Mouse (Mus musculus): Measurements from ENCODE around the gene Kif3a. TPM values are rescaled to one million over a fixed set of nuclear protein-coding genes. Genes with fewer than 3 reads are reported as not detected.

Gene Kif3a
- polyA plus RNA-seq, 1 experiment from 2014 or later = 27.4 TPM

DNA sequence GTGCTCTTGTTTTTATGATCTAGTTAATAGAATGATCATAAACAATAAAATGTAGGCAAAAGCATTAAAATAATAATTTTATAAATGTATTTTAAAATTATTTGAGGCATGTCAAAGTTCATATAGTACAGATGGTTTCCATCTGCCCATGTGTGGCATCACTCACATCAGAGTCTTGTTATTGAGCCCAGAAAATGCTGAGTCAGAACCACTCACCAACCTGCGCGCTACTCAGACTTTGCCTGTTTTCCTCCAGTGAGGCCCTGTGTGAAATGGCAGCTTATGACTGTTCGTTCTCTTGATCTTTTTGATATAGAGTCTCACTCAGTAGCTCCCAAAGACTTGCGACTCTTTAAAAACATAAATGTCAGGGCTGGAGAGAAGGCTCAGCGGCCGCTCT lies 18.3 kb downstream of the Kif3a start:
- no peak overlapping the region for H3K9ac ChIP-seq (ENCODE audit: low read depth, low read length)
- H3K4me3 ChIP-seq (ENCODE audit: low read depth, low read length) = no peak overlapping the region
- DNase-seq (ENCODE audit: low spot score) (no peak), ATAC-seq (replicated peaks; ENCODE audit: low FRiP score) (no peak)
- H3K4me1 ChIP-seq (replicated peaks; ENCODE audit: control insufficient read depth, insufficient read depth, low read length) = no peaks in the 10 kb centered on the region
- no peak overlapping the region for H3K4me2 ChIP-seq
- no peak overlapping the region for H3K27ac ChIP-seq (ENCODE audit: low read depth, low read length)
- H3K36me3 ChIP-seq (ENCODE audit: control insufficient read depth, insufficient read depth, low read length) = peaks cover 9% of the 10 kb centered on the region
- 88% methylated on average over 6 of the region's 6 CpGs for WGBS
- H3K9me3 ChIP-seq (ENCODE audit: control insufficient read depth, low read length) = no peaks in the 10 kb centered on the region
- H3K27me3 ChIP-seq (replicated peaks; ENCODE audit: control insufficient read depth, insufficient read depth, low read length) = no peaks in the 10 kb centered on the region

DNA sequence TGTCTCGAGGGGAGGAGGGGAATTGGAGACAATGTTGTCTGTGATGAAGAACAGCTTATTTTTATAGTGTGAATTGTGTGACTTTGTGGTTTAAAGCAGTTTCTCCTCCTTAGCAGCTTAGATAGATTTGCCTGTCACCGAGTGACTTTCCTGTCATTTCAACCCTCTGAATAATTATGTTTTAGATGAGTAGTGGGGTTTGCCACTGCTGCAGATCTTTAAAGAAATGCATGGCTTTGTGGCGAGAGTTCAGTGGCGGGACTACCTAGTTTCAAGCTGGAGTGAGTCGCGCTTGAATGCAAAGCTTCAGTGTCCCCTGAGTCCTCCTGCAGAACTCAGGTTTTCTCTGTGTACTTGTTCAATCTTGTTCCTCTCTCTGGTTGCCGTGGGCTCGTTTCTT lies 21.1 kb downstream of the Kif3a start:
- 88% methylated on average over 8 of the region's 8 CpGs for WGBS
- Histone ChIP-seq H3K36me3 (ENCODE audit: control insufficient read depth, insufficient read depth, low read length) (peaks cover 7% of the 10 kb centered on the region), H3K9me3 (ENCODE audit: control insufficient read depth, low read length) (no peaks in the 10 kb centered on the region), H3K4me3 (ENCODE audit: low read depth, low read length) (no peak overlapping the region), H3K4me1 (replicated peaks; ENCODE audit: control insufficient read depth, insufficient read depth, low read length) (no peaks in the 10 kb centered on the region), H3K9ac (ENCODE audit: low read depth, low read length) (no peak overlapping the region), H3K27ac (ENCODE audit: low read depth, low read length) (no peak overlapping the region), H3K27me3 (replicated peaks; ENCODE audit: control insufficient read depth, insufficient read depth, low read length) (no peaks in the 10 kb centered on the region), H3K4me2 (no peak overlapping the region)
- ATAC-seq (replicated peaks; ENCODE audit: low FRiP score) (no peak), DNase-seq (ENCODE audit: low spot score) (no peak)

GRCm38 (mm10) chr11:53590368-53590768 lies 23.2 kb downstream of the Kif3a start:
- DNase-seq (ENCODE audit: low spot score) (peak; percentile 69), ATAC-seq (replicated peaks; ENCODE audit: low FRiP score) (peak; percentile 62; the same call in 1 of the 2 replicates)
- H3K4me2 ChIP-seq = peak overlapping the region; percentile 58
- no peak overlapping the region for H3K9ac ChIP-seq (ENCODE audit: low read depth, low read length)
- H3K9me3 ChIP-seq (ENCODE audit: control insufficient read depth, low read length) = no peaks in the 10 kb centered on the region
- H3K4me1 ChIP-seq (replicated peaks; ENCODE audit: control insufficient read depth, insufficient read depth, low read length) = no peaks in the 10 kb centered on the region
- H3K36me3 ChIP-seq (ENCODE audit: control insufficient read depth, insufficient read depth, low read length) = peaks cover 9% of the 10 kb centered on the region; the same call in 1 of the 2 replicates
- no peaks in the 10 kb centered on the region for H3K27me3 ChIP-seq (replicated peaks; ENCODE audit: control insufficient read depth, insufficient read depth, low read length)
- H3K4me3 ChIP-seq (ENCODE audit: low read depth, low read length) = no peak overlapping the region
- no peak overlapping the region for H3K27ac ChIP-seq (ENCODE audit: low read depth, low read length)
- 27% methylated on average over 15 of the region's 15 CpGs for whole genome bisulfite sequencing

GRCm38 (mm10) chr11:53591116-53591515 lies 23.9 kb downstream of the Kif3a start:
- Histone ChIP-seq H3K36me3 (ENCODE audit: control insufficient read depth, insufficient read depth, low read length) (peaks cover 9% of the 10 kb centered on the region; the same call in 1 of the 2 replicates), H3K9ac (ENCODE audit: low read depth, low read length) (no peak overlapping the region), H3K4me2 (no peak overlapping the region), H3K27me3 (replicated peaks; ENCODE audit: control insufficient read depth, insufficient read depth, low read length) (no peaks in the 10 kb centered on the region), H3K4me1 (replicated peaks; ENCODE audit: control insufficient read depth, insufficient read depth, low read length) (no peaks in the 10 kb centered on the region), H3K9me3 (ENCODE audit: control insufficient read depth, low read length) (no peaks in the 10 kb centered on the region), H3K27ac (ENCODE audit: low read depth, low read length) (no peak overlapping the region), H3K4me3 (ENCODE audit: low read depth, low read length) (no peak overlapping the region)
- ATAC-seq (replicated peaks; ENCODE audit: low FRiP score) = no peak
- no peak for DNase-seq (ENCODE audit: low spot score)
- 86% methylated on average over 5 of the region's 5 CpGs for WGBS

GRCm38 (mm10) chr11:53604983-53605382 lies 37.8 kb downstream of the Kif3a start:
- Histone ChIP-seq H3K4me2 (no peak overlapping the region; the same call in 1 of the 2 replicates), H3K4me3 (ENCODE audit: low read depth, low read length) (no peak overlapping the region), H3K27me3 (replicated peaks; ENCODE audit: control insufficient read depth, insufficient read depth, low read length) (no peaks in the 10 kb centered on the region), H3K36me3 (ENCODE audit: control insufficient read depth, insufficient read depth, low read length) (no peaks in the 10 kb centered on the region), H3K27ac (ENCODE audit: low read depth, low read length) (no peak overlapping the region), H3K4me1 (replicated peaks; ENCODE audit: control insufficient read depth, insufficient read depth, low read length) (peaks cover 24% of the 10 kb centered on the region), H3K9me3 (ENCODE audit: control insufficient read depth, low read length) (no peaks in the 10 kb centered on the region), H3K9ac (ENCODE audit: low read depth, low read length) (no peak overlapping the region)
- WGBS = 93% methylated on average over 3 of the region's 3 CpGs
- ATAC-seq (replicated peaks; ENCODE audit: low FRiP score) (no peak), DNase-seq (ENCODE audit: low spot score) (no peak)

- Histone ChIP-seq H3K36me3 (ENCODE audit: control insufficient read depth, insufficient read depth, low read length) (no peaks in the 10 kb centered on the region), H3K9ac (ENCODE audit: low read depth, low read length) (no peak overlapping the region), H3K4me1 (replicated peaks; ENCODE audit: control insufficient read depth, insufficient read depth, low read length) (peaks cover 24% of the 10 kb centered on the region), H3K27me3 (replicated peaks; ENCODE audit: control insufficient read depth, insufficient read depth, low read length) (no peaks in the 10 kb centered on the region), H3K4me2 (peak overlapping the region; percentile 41), H3K4me3 (ENCODE audit: low read depth, low read length) (no peak overlapping the region), H3K9me3 (ENCODE audit: control insufficient read depth, low read length) (no peaks in the 10 kb centered on the region), H3K27ac (ENCODE audit: low read depth, low read length) (no peak overlapping the region)
- DNase-seq (ENCODE audit: low spot score) (no peak), ATAC-seq (replicated peaks; ENCODE audit: low FRiP score) (peak; percentile 50; the same call in 1 of the 2 replicates)
- WGBS = 3% methylated on average over 12 of the region's 12 CpGs
These were observed 38.4 kb downstream of the Kif3a start for GRCm38 (mm10) chr11:53605609-53606008.

DNA sequence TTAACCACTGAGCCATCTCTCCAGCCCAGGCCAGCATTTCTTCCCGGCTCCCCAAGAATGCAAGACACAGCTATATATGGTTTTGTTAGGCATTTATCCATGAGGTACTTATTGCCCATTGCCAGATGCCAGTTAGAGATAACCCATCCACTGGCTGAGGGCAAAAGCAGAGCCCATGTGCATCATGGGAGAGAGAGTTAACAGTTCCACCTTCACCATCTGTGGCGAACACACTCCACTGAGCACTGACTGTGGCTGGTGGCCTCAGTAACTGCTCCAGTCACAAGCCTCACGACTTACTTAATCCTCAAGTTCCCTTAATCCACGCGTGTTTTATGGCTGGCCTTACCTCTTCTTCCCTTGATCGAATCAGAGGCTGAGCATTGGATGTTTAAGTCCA lies 42.1 kb downstream of the Kif3a start:
- ATAC-seq (replicated peaks; ENCODE audit: low FRiP score) (peak; percentile 74), DNase-seq (ENCODE audit: low spot score) (no peak)
- no peak overlapping the region for H3K4me2 ChIP-seq
- no peaks in the 10 kb centered on the region for H3K36me3 ChIP-seq (ENCODE audit: control insufficient read depth, insufficient read depth, low read length)
- H3K27me3 ChIP-seq (replicated peaks; ENCODE audit: control insufficient read depth, insufficient read depth, low read length) = no peaks in the 10 kb centered on the region
- H3K9me3 ChIP-seq (ENCODE audit: control insufficient read depth, low read length) = no peaks in the 10 kb centered on the region
- H3K4me3 ChIP-seq (ENCODE audit: low read depth, low read length) = no peak overlapping the region
- H3K9ac ChIP-seq (ENCODE audit: low read depth, low read length) = no peak overlapping the region
- 59% methylated on average over 6 of the region's 6 CpGs for WGBS
- peaks cover 25% of the 10 kb centered on the region for H3K4me1 ChIP-seq (replicated peaks; ENCODE audit: control insufficient read depth, insufficient read depth, low read length)
- no peak overlapping the region for H3K27ac ChIP-seq (ENCODE audit: low read depth, low read length)

DNA sequence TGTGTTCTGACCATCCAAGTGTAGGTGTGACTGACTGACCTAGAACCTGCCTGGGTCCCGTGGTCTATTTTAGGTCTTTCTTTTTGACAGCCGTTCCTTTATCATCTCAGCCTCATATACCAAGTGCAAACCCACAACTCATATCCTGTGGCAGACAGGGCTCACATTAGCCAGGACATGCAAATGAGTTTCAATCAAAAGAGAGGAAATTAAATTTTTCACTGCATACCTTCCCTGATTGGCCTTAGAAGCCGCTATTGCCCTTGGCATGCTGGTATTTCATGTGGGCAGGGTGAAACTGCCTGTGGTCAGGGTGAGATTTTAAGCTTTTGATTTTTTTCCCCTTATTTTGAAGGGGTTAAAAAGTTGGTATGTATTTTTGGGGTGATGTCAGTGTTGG lies 42.5 kb downstream of the Kif3a start:
- no peak overlapping the region for H3K4me2 ChIP-seq
- H3K9ac ChIP-seq (ENCODE audit: low read depth, low read length) = no peak overlapping the region
- no peak overlapping the region for H3K27ac ChIP-seq (ENCODE audit: low read depth, low read length)
- H3K4me3 ChIP-seq (ENCODE audit: low read depth, low read length) = no peak overlapping the region
- H3K4me1 ChIP-seq (replicated peaks; ENCODE audit: control insufficient read depth, insufficient read depth, low read length) = peaks cover 26% of the 10 kb centered on the region
- no peaks in the 10 kb centered on the region for H3K9me3 ChIP-seq (ENCODE audit: control insufficient read depth, low read length)
- no peaks in the 10 kb centered on the region for H3K27me3 ChIP-seq (replicated peaks; ENCODE audit: control insufficient read depth, insufficient read depth, low read length)
- no peaks in the 10 kb centered on the region for H3K36me3 ChIP-seq (ENCODE audit: control insufficient read depth, insufficient read depth, low read length)
- DNase-seq (ENCODE audit: low spot score) (no peak), ATAC-seq (replicated peaks; ENCODE audit: low FRiP score) (no peak)
- WGBS = 63% methylated on average over 3 of the region's 3 CpGs

- Histone ChIP-seq H3K36me3 (ENCODE audit: control insufficient read depth, insufficient read depth, low read length) (no peaks in the 10 kb centered on the region), H3K9ac (ENCODE audit: low read depth, low read length) (peak overlapping the region; percentile 48), H3K4me3 (ENCODE audit: low read depth, low read length) (0 out of 2 replicates have a peak overlapping the region, but pooled peaks have one; percentile 7), H3K9me3 (ENCODE audit: control insufficient read depth, low read length) (no peaks in the 10 kb centered on the region), H3K27me3 (replicated peaks; ENCODE audit: control insufficient read depth, insufficient read depth, low read length) (no peaks in the 10 kb centered on the region), H3K27ac (ENCODE audit: low read depth, low read length) (peak overlapping the region; percentile 64), H3K4me2 (peak overlapping the region; percentile 54), H3K4me1 (replicated peaks; ENCODE audit: control insufficient read depth, insufficient read depth, low read length) (peaks cover 43% of the 10 kb centered on the region)
- peak; percentile 66; the same call in 1 of the 2 replicates for ATAC-seq (replicated peaks; ENCODE audit: low FRiP score)
- no peak for DNase-seq (ENCODE audit: low spot score)
- 56% methylated on average over 6 of the region's 6 CpGs for WGBS
These were observed 48.0 kb downstream of the Kif3a start for GRCm38 (mm10) chr11:53615172-53615571.
